Mouse (Mus musculus): ENCODE measurements around the gene Ncoa1. TPM values are rescaled to one million over a fixed set of nuclear protein-coding genes. Genes with fewer than 3 reads are reported as not detected.
A peak's percentile ranks its signal among the peaks of the same experiment; 100 is the strongest.

Gene Ncoa1
- polyA plus RNA-seq, 1 experiment from 2014 or later = 10.4 TPM

DNA sequence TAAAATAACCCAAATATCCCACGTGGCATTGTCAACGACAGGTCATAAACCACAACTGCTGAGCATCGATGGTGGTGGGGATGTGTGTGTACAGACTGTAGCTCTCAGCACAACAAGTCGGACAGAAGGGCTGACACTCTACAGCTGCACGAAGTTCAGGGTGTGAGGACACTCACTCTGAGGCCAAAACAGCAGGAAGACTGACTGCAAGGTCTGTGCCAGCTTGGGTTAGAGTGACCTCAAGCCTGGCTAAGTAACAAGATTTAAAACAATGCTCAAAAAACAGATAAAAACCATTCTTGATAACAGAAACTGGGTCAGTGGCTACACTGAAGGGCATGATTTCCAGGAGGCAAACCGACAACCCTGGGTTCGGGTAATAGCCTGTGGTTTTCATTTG is 246.8 kb downstream of the Ncoa1 start:
- H3K9me3 ChIP-seq (ENCODE audit: control insufficient read depth, low read depth, low read length) = no peaks in the 10 kb centered on the region
- H3K4me3 ChIP-seq (ENCODE audit: low read depth, low read length) = no peak overlapping the region
- peaks cover 10% of the 10 kb centered on the region; the same call in 1 of the 2 replicates for H3K4me1 ChIP-seq (ENCODE audit: control insufficient read depth, insufficient read depth, low read length)
- no peak overlapping the region for H3K9ac ChIP-seq (replicated peaks; ENCODE audit: low read depth, low read length)
- no peak for ATAC-seq (ENCODE audit: insufficient number of reproducible peaks, insufficient read depth, low FRiP score, low read depth)
- no peak overlapping the region for H3K4me2 ChIP-seq (replicated peaks; ENCODE audit: low read depth, low read length)
- H3K27ac ChIP-seq (ENCODE audit: low read length) = no peak overlapping the region
- 93% methylated on average over 7 of the region's 7 CpGs for WGBS
- H3K27me3 ChIP-seq (ENCODE audit: control insufficient read depth, insufficient read depth, low read length) = no peaks in the 10 kb centered on the region
- H3K36me3 ChIP-seq (ENCODE audit: control insufficient read depth, insufficient read depth, low read length) = peaks cover 16% of the 10 kb centered on the region

DNA sequence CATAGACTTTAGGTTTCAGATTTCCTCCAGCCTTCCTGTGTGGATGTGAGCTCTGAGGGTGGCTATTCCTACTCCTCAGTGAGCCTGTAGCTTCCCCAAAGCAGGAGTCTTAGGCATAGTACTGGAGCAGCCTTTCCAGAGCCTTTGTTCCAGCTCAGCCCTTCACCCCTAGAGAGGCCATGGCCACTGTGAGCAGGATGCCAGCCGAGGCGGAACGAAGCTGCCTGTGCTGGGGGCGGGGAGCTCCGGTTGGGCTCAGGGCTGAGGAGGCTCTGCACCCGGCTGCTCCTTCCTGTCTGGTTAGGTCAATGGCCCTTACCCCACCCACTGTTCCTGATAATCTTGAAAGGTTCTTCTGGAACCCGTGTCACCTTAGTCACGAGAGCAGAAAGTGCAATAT is 264.1 kb downstream of the Ncoa1 start:
- Histone ChIP-seq H3K9me3 (ENCODE audit: control insufficient read depth, low read depth, low read length) (no peaks in the 10 kb centered on the region), H3K36me3 (ENCODE audit: control insufficient read depth, insufficient read depth, low read length) (peaks cover 47% of the 10 kb centered on the region), H3K27ac (ENCODE audit: low read length) (no peak overlapping the region), H3K4me2 (replicated peaks; ENCODE audit: low read depth, low read length) (no peak overlapping the region), H3K4me3 (ENCODE audit: low read depth, low read length) (no peak overlapping the region), H3K27me3 (ENCODE audit: control insufficient read depth, insufficient read depth, low read length) (no peaks in the 10 kb centered on the region), H3K4me1 (ENCODE audit: control insufficient read depth, insufficient read depth, low read length) (no peaks in the 10 kb centered on the region), H3K9ac (replicated peaks; ENCODE audit: low read depth, low read length) (no peak overlapping the region)
- 76% methylated on average over 8 of the region's 8 CpGs for WGBS
- ATAC-seq (ENCODE audit: insufficient number of reproducible peaks, insufficient read depth, low FRiP score, low read depth) = no peak

DNA sequence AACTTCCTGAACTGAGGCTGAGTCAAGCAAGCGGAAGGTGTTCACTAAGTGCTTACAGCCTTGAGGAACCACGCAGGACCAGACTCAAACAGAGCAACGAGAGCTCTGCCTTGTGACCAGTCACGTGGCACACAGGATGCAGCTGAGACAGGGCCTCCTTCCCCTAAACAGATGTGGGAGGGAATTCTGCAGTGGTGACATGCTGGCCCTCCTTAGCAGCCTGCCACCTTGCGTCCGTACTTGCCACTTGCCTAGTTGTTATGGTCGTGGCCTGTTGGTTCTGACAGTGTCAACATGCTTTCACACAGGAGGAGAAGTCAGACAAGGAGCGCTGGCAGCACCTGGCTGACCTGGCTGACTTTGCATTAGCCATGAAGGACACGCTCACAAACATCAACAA is 265.8 kb downstream of the Ncoa1 start:
- Histone ChIP-seq H3K4me2 (replicated peaks; ENCODE audit: low read depth, low read length) (no peak overlapping the region), H3K9ac (replicated peaks; ENCODE audit: low read depth, low read length) (no peak overlapping the region), H3K9me3 (ENCODE audit: control insufficient read depth, low read depth, low read length) (no peaks in the 10 kb centered on the region), H3K4me1 (ENCODE audit: control insufficient read depth, insufficient read depth, low read length) (no peaks in the 10 kb centered on the region), H3K36me3 (ENCODE audit: control insufficient read depth, insufficient read depth, low read length) (peaks cover 54% of the 10 kb centered on the region), H3K4me3 (ENCODE audit: low read depth, low read length) (no peak overlapping the region), H3K27me3 (ENCODE audit: control insufficient read depth, insufficient read depth, low read length) (no peaks in the 10 kb centered on the region), H3K27ac (ENCODE audit: low read length) (no peak overlapping the region)
- no peak for ATAC-seq (ENCODE audit: insufficient number of reproducible peaks, insufficient read depth, low FRiP score, low read depth)
- 84% methylated on average over 9 of the region's 9 CpGs for WGBS

DNA sequence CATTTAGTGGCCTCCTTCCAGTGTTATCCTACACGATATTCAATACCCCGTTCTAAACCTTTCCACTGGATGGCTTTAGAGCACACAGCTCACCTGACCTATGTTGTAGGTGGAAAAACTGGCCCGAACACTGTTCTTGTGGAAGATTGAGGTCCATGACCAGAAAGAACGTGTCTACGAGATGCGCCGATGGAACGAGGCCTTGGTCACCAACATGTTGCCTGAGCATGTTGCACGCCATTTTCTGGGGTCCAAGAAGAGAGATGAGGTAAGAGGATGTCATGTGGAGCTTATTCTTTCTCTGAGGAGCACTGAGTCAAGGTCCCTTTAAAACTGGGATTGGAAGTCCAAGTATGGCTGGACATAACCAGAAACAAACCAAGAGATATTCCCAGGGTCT is 267.8 kb downstream of the Ncoa1 start:
- Histone ChIP-seq H3K9ac (replicated peaks; ENCODE audit: low read depth, low read length) (no peak overlapping the region), H3K4me1 (ENCODE audit: control insufficient read depth, insufficient read depth, low read length) (no peaks in the 10 kb centered on the region), H3K27ac (ENCODE audit: low read length) (no peak overlapping the region), H3K4me3 (ENCODE audit: low read depth, low read length) (no peak overlapping the region), H3K36me3 (ENCODE audit: control insufficient read depth, insufficient read depth, low read length) (peaks cover 44% of the 10 kb centered on the region), H3K9me3 (ENCODE audit: control insufficient read depth, low read depth, low read length) (no peaks in the 10 kb centered on the region), H3K4me2 (replicated peaks; ENCODE audit: low read depth, low read length) (no peak overlapping the region), H3K27me3 (ENCODE audit: control insufficient read depth, insufficient read depth, low read length) (no peaks in the 10 kb centered on the region)
- no peak for ATAC-seq (ENCODE audit: insufficient number of reproducible peaks, insufficient read depth, low FRiP score, low read depth)
- WGBS = 97% methylated on average over 9 of the region's 9 CpGs

GRCm38 (mm10) chr12:4208405-4209133 is 268.4 kb downstream of the Ncoa1 start:
- WGBS = 84% methylated on average over 15 of the region's 15 CpGs
- 0 out of 2 replicates have a peak, but pooled peaks have one; percentile 30 for ATAC-seq (ENCODE audit: insufficient number of reproducible peaks, insufficient read depth, low FRiP score, low read depth)
- H3K27ac ChIP-seq (ENCODE audit: low read length) = no peak overlapping the region

GRCm38 (mm10) chr12:4206106-4206505 is 270.9 kb downstream of the Ncoa1 start:
- Histone ChIP-seq H3K4me3 (ENCODE audit: low read depth, low read length) (no peak overlapping the region), H3K9me3 (ENCODE audit: control insufficient read depth, low read depth, low read length) (no peaks in the 10 kb centered on the region), H3K36me3 (ENCODE audit: control insufficient read depth, insufficient read depth, low read length) (peaks cover 29% of the 10 kb centered on the region), H3K27ac (ENCODE audit: low read length) (no peak overlapping the region), H3K27me3 (ENCODE audit: control insufficient read depth, insufficient read depth, low read length) (no peaks in the 10 kb centered on the region), H3K4me1 (ENCODE audit: control insufficient read depth, insufficient read depth, low read length) (no peaks in the 10 kb centered on the region), H3K4me2 (replicated peaks; ENCODE audit: low read depth, low read length) (no peak overlapping the region), H3K9ac (replicated peaks; ENCODE audit: low read depth, low read length) (no peak overlapping the region)
- whole genome bisulfite sequencing = 94% methylated on average over 11 of the region's 11 CpGs
- no peak for ATAC-seq (ENCODE audit: insufficient number of reproducible peaks, insufficient read depth, low FRiP score, low read depth)

More at GRCm38 (mm10) chr12:4208405-4209133, 268.4 kb downstream of the Ncoa1 start:
- Histone ChIP-seq H3K27me3 (ENCODE audit: control insufficient read depth, insufficient read depth, low read length) (no peaks in the 10 kb centered on the region), H3K9me3 (ENCODE audit: control insufficient read depth, low read depth, low read length) (no peaks in the 10 kb centered on the region), H3K4me3 (ENCODE audit: low read depth, low read length) (no peak overlapping the region), H3K9ac (replicated peaks; ENCODE audit: low read depth, low read length) (no peak overlapping the region), H3K4me2 (replicated peaks; ENCODE audit: low read depth, low read length) (no peak overlapping the region), H3K4me1 (ENCODE audit: control insufficient read depth, insufficient read depth, low read length) (no peaks in the 10 kb centered on the region), H3K36me3 (ENCODE audit: control insufficient read depth, insufficient read depth, low read length) (peaks cover 41% of the 10 kb centered on the region)

- ATAC-seq (ENCODE audit: insufficient number of reproducible peaks, insufficient read depth, low FRiP score, low read depth) = no peak
- Histone ChIP-seq H3K4me2 (replicated peaks; ENCODE audit: low read depth, low read length) (no peak overlapping the region), H3K4me3 (ENCODE audit: low read depth, low read length) (no peak overlapping the region), H3K4me1 (ENCODE audit: control insufficient read depth, insufficient read depth, low read length) (no peaks in the 10 kb centered on the region), H3K36me3 (ENCODE audit: control insufficient read depth, insufficient read depth, low read length) (peaks cover 19% of the 10 kb centered on the region), H3K9ac (replicated peaks; ENCODE audit: low read depth, low read length) (no peak overlapping the region), H3K27me3 (ENCODE audit: control insufficient read depth, insufficient read depth, low read length) (no peaks in the 10 kb centered on the region), H3K27ac (ENCODE audit: low read length) (no peak overlapping the region), H3K9me3 (ENCODE audit: control insufficient read depth, low read depth, low read length) (no peaks in the 10 kb centered on the region)
- WGBS = 89% methylated on average over 4 of the region's 4 CpGs
These were observed 274.8 kb downstream of the Ncoa1 start for GRCm38 (mm10) chr12:4202206-4202605.

DNA sequence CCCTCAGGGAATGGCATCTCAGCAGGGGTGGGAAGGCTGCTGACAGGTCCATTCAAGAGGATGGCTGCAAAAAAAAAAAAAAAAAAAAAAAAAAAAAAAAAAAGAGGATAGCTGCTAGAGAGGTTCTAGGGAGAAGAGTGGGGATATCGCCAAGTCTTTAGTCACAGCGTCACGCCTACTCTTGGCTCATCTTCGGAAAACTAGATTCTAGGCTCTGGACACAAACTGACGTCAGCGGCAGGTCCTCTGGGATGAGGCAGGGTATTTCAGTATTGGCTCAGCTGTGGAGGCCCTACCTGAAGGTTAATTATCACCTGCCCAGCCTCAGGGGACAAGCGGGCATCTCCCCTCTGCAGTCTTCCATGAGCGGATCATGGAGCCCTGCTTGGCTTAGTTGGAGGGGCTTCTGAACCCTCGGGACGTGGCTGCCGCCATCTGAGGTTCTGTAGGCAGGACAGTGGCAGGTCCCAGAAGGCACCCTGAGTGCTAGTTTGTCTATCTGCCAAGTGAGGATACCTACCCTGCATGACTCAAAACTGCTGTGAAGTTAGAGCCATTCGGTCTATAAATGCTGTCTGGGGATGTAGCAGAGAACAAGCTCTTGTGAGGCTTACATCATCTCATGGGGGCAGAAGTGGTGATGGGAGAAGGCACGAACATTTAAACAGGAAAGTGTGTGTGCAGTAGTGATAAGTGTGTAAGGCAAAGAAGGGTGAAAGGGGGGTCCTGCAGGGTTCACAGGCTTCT is 275.4 kb downstream of the Ncoa1 start:
- Histone ChIP-seq H3K36me3 (ENCODE audit: control insufficient read depth, insufficient read depth, low read length) (peaks cover 17% of the 10 kb centered on the region; the same call in 1 of the 2 replicates), H3K4me2 (replicated peaks; ENCODE audit: low read depth, low read length) (no peak overlapping the region), H3K4me1 (ENCODE audit: control insufficient read depth, insufficient read depth, low read length) (no peaks in the 10 kb centered on the region), H3K9me3 (ENCODE audit: control insufficient read depth, low read depth, low read length) (no peaks in the 10 kb centered on the region), H3K4me3 (ENCODE audit: low read depth, low read length) (no peak overlapping the region), H3K27ac (ENCODE audit: low read length) (no peak overlapping the region), H3K27me3 (ENCODE audit: control insufficient read depth, insufficient read depth, low read length) (no peaks in the 10 kb centered on the region), H3K9ac (replicated peaks; ENCODE audit: low read depth, low read length) (no peak overlapping the region)
- ATAC-seq (ENCODE audit: insufficient number of reproducible peaks, insufficient read depth, low FRiP score, low read depth) = no peak
- 91% methylated on average over 13 of the region's 13 CpGs for WGBS
